Mouse (Mus musculus) C2C12 (cell line): ENCODE results near the gene Coq7. TPM values are rescaled to one million over a fixed set of nuclear protein-coding genes. Genes with fewer than 3 reads are reported as not detected.
A peak's percentile ranks its signal among the peaks of the same experiment; 100 is the strongest.

Experiments used
- H3K27me3 ChIP-seq: one replicate; pipeline ENCODE4 v1.6.1; 2011; ENCODE audit not compliant: control insufficient read depth, insufficient read depth, insufficient read length
- H3K36me3 ChIP-seq: one replicate; pipeline ENCODE4 v1.6.1; 2011; ENCODE audit not compliant: control insufficient read depth, insufficient read depth
- H3K4me3 ChIP-seq: one replicate; pipeline ENCODE4 v1.5.1; 2011; ENCODE audit warnings: mild to moderate bottlenecking, control low read depth; ENCODE audit not compliant: poor library complexity, insufficient read depth, severe bottlenecking
- H3K79me2 ChIP-seq: one replicate; pipeline ENCODE4 v1.6.1; 2011; ENCODE audit not compliant: control insufficient read depth, insufficient read depth
- H3K79me3 ChIP-seq: one replicate; pipeline ENCODE4 v1.6.1; 2011; ENCODE audit warnings: low read depth, control low read depth
- H3ac ChIP-seq: one replicate; pipeline ENCODE3; 2011; ENCODE audit warnings: low read depth; ENCODE audit not compliant: control insufficient read depth, insufficient read length
- CEBPB ChIP-seq: IDR thresholded peaks from one replicate; pipeline ENCODE4 v1.6.1; 2011; ENCODE audit warnings: low read depth, mild to moderate bottlenecking, control low read depth, moderate library complexity
- CTCF ChIP-seq: IDR thresholded peaks from one replicate; pipeline ENCODE4 v1.5.1; 2011; ENCODE audit not compliant: control insufficient read depth, insufficient read depth, insufficient read length
- FOSL1 ChIP-seq: IDR thresholded peaks from one replicate; pipeline ENCODE4 v1.8.0; 2011; ENCODE audit warnings: mild to moderate bottlenecking, low read length; ENCODE audit not compliant: poor library complexity, insufficient read depth, severe bottlenecking
- MAX ChIP-seq: IDR thresholded peaks from one replicate; pipeline ENCODE4 v1.6.1; 2011; ENCODE audit warnings: mild to moderate bottlenecking, control low read depth
- MYOD1 ChIP-seq: IDR thresholded peaks from one replicate; pipeline ENCODE4 v1.6.1; 2011; ENCODE audit warnings: low read depth; ENCODE audit not compliant: control insufficient read depth, insufficient read length
- MYOG ChIP-seq: IDR thresholded peaks from one replicate; pipeline ENCODE4 v1.6.1; 2011; ENCODE audit not compliant: control insufficient read depth, insufficient read length; ENCODE audit errors: extremely low read depth
- USF1 ChIP-seq: IDR thresholded peaks from one replicate; pipeline ENCODE4 v1.6.1; 2011; ENCODE audit warnings: low read depth, mild to moderate bottlenecking, control low read depth, moderate library complexity
- polyA plus RNA-seq: library from polyadenylated mRNA; unstranded; fragments of >200 nt; fragmentation: generic; extraction: Trizol; gene quantifications from one replicate; pipeline ENCODE4 v1.2.1, GENCODE M21; 2012; ENCODE audit warnings: missing spikeins

Gene Coq7
- polyA plus RNA-seq, 1 experiment = 66.1 TPM

DNA sequence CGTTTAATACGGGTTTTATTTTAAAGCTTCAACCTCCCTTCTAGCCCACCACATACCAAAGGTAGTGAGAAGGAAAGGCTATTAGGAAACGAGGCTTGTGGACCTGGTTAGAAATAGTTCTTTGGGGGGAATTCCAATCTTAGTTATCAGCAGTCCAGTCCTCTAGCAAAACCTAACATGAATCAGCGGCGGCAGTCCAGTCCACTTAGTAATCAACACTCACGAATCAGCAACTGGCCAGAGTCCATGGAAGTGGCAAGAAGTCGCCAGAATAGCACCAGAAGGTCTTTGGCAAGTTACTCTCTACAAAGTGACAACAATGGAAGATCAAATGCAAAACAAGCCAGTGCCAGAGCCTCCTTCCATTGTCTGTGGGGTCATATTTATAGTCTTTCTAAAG, 24.6 kb downstream of the Coq7 start:
- Histone ChIP-seq H3K4me3 (no peak overlapping the region), H3ac (no peak overlapping the region), H3K27me3 (no peaks in the 10 kb centered on the region), H3K79me2 (no peaks in the 10 kb centered on the region), H3K36me3 (no peaks in the 10 kb centered on the region), H3K79me3 (no peaks in the 10 kb centered on the region)
- no peak for TF ChIP-seq MAX
- TF ChIP-seq USF1 = no peak

DNA sequence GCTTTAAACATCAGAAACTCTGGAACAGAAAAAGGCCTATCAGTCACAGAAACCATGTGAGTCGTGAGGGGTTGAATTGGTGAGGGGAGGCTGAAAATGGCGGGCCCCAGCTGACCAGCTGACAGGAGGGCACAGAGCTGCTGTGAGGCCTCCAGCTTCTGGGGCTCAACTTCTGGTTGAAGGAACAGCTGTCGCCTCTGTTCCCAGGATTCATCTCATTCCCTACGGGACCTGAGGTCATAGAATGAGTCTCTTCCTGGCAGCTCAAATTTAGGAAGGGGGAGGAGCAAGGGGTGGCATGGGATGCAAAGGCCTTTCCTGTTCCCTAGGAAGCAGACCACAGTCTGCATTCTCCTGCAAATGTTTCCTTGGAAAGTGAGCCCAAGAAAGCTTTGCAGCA, 29.3 kb downstream of the Coq7 start:
- Histone ChIP-seq H3ac (no peak overlapping the region), H3K79me3 (no peaks in the 10 kb centered on the region), H3K27me3 (no peaks in the 10 kb centered on the region), H3K4me3 (no peak overlapping the region), H3K79me2 (no peaks in the 10 kb centered on the region), H3K36me3 (no peaks in the 10 kb centered on the region)
- TF ChIP-seq MYOD1 (peak; percentile 84), CTCF (no peak), MAX (peak; percentile 25)

DNA sequence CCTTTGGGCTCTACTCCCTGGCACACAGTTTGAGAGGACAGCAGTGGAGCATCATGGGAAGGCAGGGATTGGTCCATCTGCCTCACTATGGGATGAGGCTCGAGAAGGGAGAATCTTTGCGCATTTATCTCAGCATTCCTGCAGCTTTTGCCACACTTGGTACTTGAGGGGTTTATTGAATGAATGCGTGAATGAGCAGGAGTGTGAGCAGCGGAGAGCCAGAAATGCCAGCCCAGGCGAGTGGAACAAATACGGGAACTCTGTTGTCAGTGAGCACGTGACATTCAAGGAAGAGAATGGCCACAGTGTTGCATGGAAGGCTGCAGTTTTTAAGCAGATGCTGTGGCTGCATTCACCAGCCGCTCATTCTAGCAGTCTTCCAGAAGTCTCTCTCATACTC, 30.8 kb downstream of the Coq7 start:
- no peaks in the 10 kb centered on the region for H3K27me3 ChIP-seq
- H3K36me3 ChIP-seq = no peaks in the 10 kb centered on the region
- no peak overlapping the region for H3K4me3 ChIP-seq
- no peaks in the 10 kb centered on the region for H3K79me3 ChIP-seq
- no peak overlapping the region for H3ac ChIP-seq
- no peak for TF ChIP-seq USF1
- no peak for TF ChIP-seq MYOG
- no peak for TF ChIP-seq MAX
- TF ChIP-seq CEBPB = no peak
- no peak for TF ChIP-seq CTCF
- TF ChIP-seq MYOD1 = no peak
- TF ChIP-seq FOSL1 = no peak
- H3K79me2 ChIP-seq = no peaks in the 10 kb centered on the region

DNA sequence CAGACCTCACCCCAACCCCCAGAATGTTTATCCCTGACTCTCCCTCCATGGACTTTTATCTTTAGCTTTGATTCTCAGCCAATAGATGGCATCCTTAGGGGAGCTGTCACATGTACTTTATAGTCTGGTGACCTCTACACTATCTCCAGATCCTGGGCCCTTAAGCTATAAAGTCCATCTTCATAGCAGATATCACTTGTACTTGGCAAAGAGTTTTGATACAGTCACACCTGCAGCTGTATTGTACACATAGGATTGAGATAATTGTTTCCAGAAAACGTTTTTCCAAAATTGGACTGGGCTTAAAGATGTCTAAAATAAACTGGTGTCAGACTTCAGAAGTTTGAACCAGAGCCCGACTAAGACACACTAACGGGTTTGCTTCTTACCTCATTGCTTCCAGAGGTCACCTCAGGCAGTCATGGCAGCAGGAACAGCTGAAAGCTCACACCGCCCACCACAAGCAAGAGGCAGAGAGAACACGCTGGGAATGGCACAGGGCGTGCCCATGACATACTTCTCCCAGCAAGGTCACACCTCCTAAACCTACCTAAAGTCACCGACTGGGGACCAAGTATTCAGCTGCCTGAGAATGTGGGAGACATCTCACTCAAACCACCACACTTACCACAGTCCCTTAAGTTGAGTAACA, 33.2 kb downstream of the Coq7 start:
- Histone ChIP-seq H3K36me3 (no peaks in the 10 kb centered on the region), H3ac (no peak overlapping the region), H3K79me3 (no peaks in the 10 kb centered on the region), H3K4me3 (no peak overlapping the region), H3K27me3 (no peaks in the 10 kb centered on the region), H3K79me2 (no peaks in the 10 kb centered on the region)
- TF ChIP-seq USF1 (no peak), MYOD1 (no peak), MYOG (no peak)

DNA sequence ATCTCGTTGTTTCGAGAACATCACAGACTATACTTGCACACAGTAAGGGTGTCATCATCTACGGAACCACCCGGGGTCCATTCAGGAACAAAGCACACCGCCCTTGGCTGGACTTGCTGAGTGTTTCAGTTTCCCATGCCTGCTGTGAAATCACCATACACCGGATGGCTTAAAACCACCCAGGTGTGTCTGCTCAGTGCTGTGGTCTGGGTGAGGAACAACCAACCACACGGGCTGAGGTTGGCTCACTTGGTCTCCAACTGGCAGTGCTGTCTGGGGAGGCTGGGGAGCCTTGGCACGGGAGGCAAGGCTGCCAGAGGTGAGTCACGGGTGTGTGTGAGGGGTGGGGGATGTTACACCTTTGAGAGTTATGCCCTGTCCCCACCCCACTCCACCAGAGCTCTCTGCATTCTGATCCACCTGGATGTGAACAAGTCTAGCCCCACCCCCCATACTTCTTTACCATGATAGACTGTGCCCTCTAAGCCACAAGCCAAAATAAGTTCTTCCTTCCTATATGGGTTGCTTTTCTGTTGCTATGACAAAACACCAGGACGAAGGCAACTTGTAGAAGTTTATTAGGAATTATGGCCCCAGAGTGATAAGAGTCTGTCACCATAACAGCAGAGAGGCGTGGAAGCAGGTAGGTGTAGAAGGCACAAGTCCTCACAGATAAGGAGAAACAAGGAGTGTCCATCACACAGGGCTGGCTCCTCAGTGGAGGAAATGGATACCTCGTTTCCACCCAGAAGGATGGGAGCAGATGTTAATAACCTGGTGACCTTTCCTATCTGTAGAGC, 34.0 kb downstream of the Coq7 start:
- Histone ChIP-seq H3K79me3 (no peaks in the 10 kb centered on the region), H3K27me3 (no peaks in the 10 kb centered on the region), H3K79me2 (no peaks in the 10 kb centered on the region), H3K4me3 (no peak overlapping the region), H3ac (no peak overlapping the region), H3K36me3 (no peaks in the 10 kb centered on the region)
- TF ChIP-seq CEBPB (no peak), FOSL1 (no peak), USF1 (no peak), MYOG (no peak), CTCF (no peak), MYOD1 (no peak), MAX (no peak)

DNA sequence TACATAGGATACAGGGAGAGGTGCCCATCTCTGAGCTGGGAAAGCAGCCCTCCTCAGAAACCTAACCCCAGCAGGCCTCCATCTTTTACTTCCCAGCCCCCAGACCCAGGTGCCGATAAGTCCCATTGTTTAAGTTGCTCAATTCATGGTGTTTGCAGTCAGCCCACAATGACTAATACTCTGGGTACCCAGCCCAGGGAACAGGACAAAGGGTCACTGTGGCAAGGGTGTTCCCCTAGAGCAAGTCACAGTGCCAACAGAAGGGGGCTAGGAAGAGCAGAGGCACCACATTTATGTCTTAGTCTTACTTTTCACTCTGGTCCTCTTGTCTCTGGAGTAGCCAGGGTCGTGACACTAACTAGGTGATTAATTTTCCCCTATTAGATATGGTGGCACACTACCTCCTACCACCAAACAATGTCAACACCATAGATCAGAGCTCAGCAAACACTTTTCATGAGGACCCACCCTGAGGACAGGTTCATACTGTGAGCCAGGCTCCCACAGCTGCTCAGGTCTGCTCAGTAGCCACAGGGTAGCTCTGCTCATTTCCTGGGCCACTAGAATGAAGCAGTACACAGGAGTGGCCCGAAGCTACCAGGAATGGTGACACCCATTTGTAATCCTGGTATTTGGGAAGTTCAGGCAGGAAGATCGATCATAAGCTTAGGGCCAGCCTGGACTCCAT, 38.1 kb downstream of the Coq7 start:
- Histone ChIP-seq H3K79me2 (peaks cover 24% of the 10 kb centered on the region), H3K36me3 (no peaks in the 10 kb centered on the region), H3K4me3 (no peak overlapping the region), H3K79me3 (peaks cover 12% of the 10 kb centered on the region), H3K27me3 (no peaks in the 10 kb centered on the region), H3ac (no peak overlapping the region)
- TF ChIP-seq FOSL1 (no peak), MAX (no peak), CTCF (no peak), MYOG (no peak), USF1 (no peak), MYOD1 (no peak), CEBPB (no peak)
